In genomic region chr4:147492117-147492516, GRCm38 (mm10) we compare ENCODE assay signal across 2 mouse cellular contexts. TPM values are rescaled to one million over a fixed set of nuclear protein-coding genes. Genes with fewer than 3 reads are reported as not detected.
"Had no signal": no experiment of that assay in that cellular context is flagged by ENCODE, and none has a peak within 500 bp of the region (broad histone marks: within the 10 kb centered on the region; RNA-seq: fewer than 3 reads in every experiment).

Zfp982 (plus strand) TSS chr4:147492417.

RNA-seq across cellular contexts. Expression of gene Zfp982, which starts in this region (rescaled TPM):
- polyA plus RNA-seq: small intestine, adult 2 months; spleen, adult 2 months had no signal
